Mouse (Mus musculus) forebrain, embryonic 14.5 days (tissue): ENCODE results near the gene Zranb1. TPM values are rescaled to one million over a fixed set of nuclear protein-coding genes. Genes with fewer than 3 reads are reported as not detected.

Experiments used
- ATAC-seq: fragments of 200-750 bp; cut with Nextera tagmentation; 2 replicates; pipeline ENCODE4 v1.8.0; 2017; ENCODE audit warnings: mild to moderate bottlenecking, moderate library complexity
- DNase-seq: peaks from one replicate; pipeline ENCODE4 v3.0.0-alpha.2; 2015; ENCODE audit warnings: low spot score
- H3K27ac ChIP-seq: fragments of 300-500 bp; sonication (generic); 2 replicates; pipeline ENCODE4 v1.5.1; 2014; ENCODE audit warnings: low read depth, mild to moderate bottlenecking, control low read depth, low read length, moderate library complexity
- H3K27me3 ChIP-seq: fragments of 300-500 bp; sonication (generic); replicated peaks from 2 replicates; pipeline ENCODE4 v1.6.1; 2014; ENCODE audit warnings: low read length, control low read depth, mixed read lengths; ENCODE audit not compliant: control insufficient read depth, insufficient read depth
- H3K36me3 ChIP-seq: fragments of 300-500 bp; sonication (generic); 2 replicates; pipeline ENCODE4 v1.6.1; 2014; ENCODE audit warnings: low read length, control low read depth; ENCODE audit not compliant: control insufficient read depth, insufficient read depth
- H3K4me1 ChIP-seq: fragments of 300-500 bp; sonication (generic); 2 replicates; pipeline ENCODE4 v1.6.1; 2014; ENCODE audit warnings: antibody characterized with exemption, low read length, control low read depth; ENCODE audit not compliant: control insufficient read depth, insufficient read depth
- H3K4me2 ChIP-seq: fragments of 300-500 bp; sonication (generic); 2 replicates; pipeline ENCODE4 v1.6.1; 2014; ENCODE audit warnings: mild to moderate bottlenecking, control low read depth, low read length
- H3K4me3 ChIP-seq: fragments of 300-500 bp; sonication (generic); 2 replicates; pipeline ENCODE4 v1.5.1; 2014; ENCODE audit warnings: low read depth, low read length, control low read depth
- H3K9ac ChIP-seq: fragments of 300-500 bp; sonication (generic); 2 replicates; pipeline ENCODE4 v1.6.1; 2014; ENCODE audit warnings: mild to moderate bottlenecking, low read length, control low read depth, moderate library complexity
- H3K9me3 ChIP-seq: fragments of 300-500 bp; sonication (generic); replicated peaks from 2 replicates; pipeline ENCODE4 v1.6.1; 2016; ENCODE audit warnings: low read length, control low read depth, mixed read lengths; ENCODE audit not compliant: control insufficient read depth
- WGBS: fragments of 180-500 bp; shearing (Covaris S2); extraction: QIAGEN DNeasy Blood & Tissue Kit; methylation state at CpG from one replicate; pipeline ENCODE4 v1.1.7; 2014; 5-methylcytosine and 5-hydroxymethylcytosine counted together
- polyA plus RNA-seq: library from polyadenylated mRNA; unstranded; fragments of >200 nt; fragmentation: Nextera tagmentation; extraction: Ambion mirVana; gene quantifications from 2 replicates; pipeline ENCODE4 v1.2.1, GENCODE M21; 2014

Zranb1 gene
- polyA plus RNA-seq, 1 experiment from 2014 or later, result 20.9 TPM

DNA sequence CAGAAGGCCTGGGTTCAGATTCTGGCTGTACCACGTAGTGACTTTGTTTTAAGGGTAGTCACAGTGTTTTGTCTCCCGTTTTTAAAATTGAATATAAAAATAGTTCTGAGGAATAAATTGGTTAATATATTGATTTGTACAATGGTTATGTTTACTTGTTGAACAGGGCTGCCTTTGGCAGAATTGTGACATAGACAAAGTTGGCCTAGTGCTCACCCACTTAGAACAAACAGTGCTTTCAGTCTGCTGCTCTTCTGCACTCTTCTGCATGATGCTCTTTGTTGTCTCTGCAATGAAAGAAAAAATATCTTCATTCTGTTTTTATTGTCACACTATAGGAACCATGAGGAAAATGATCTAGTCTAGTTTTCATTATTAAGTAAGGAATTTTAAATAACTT lies 8.2 kb downstream of the Zranb1 start:
- Histone ChIP-seq H3K36me3 (no peaks in the 10 kb centered on the region), H3K9me3 (no peaks in the 10 kb centered on the region), H3K4me1 (no peaks in the 10 kb centered on the region), H3K27ac (no peak overlapping the region), H3K9ac (no peak overlapping the region), H3K4me2 (no peak overlapping the region), H3K27me3 (no peaks in the 10 kb centered on the region), H3K4me3 (no peak overlapping the region)
- WGBS, result 87% methylated on average over 2 of the region's 2 CpGs
- DNase-seq (no peak), ATAC-seq (no peak)

DNA sequence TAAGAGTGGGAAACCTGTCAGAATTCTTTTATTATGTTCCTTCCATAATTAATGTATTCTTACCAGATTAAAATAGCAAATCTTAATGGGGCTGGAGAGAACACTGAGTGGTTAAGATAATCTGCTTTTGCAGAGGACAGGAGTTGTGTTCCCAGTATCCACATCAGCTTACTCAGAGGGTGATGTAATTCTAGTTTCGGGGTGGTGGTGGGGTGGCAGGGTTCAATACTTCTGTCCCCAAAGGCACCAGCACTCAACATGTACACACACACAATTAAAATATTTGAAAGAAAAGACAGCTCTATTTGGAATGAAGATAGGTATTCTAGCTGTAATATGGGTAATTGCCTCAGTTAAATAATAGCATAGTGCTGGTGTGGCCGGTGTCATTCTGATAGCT lies 9.6 kb downstream of the Zranb1 start:
- Histone ChIP-seq H3K9me3 (no peaks in the 10 kb centered on the region), H3K4me1 (no peaks in the 10 kb centered on the region), H3K36me3 (no peaks in the 10 kb centered on the region), H3K9ac (no peak overlapping the region), H3K4me2 (no peak overlapping the region), H3K27ac (no peak overlapping the region), H3K4me3 (no peak overlapping the region), H3K27me3 (no peaks in the 10 kb centered on the region)
- WGBS, result 82% methylated on average over 2 of the region's 2 CpGs
- DNase-seq (no peak), ATAC-seq (no peak)

DNA sequence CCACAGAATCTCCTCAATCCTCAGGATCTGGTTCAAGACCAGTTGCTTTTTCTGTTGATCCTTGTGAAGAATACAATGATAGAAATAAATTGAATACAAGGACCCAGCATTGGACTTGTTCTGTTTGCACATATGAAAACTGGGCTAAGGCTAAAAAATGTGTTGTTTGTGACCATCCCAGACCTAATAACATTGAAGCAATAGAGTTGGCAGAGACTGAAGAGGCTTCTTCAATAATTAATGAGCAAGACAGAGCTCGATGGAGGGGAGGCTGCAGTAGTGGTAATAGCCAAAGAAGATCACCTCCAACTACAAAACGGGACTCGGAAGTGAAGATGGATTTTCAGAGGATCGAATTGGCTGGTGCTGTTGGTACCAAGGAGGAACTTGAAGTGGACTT lies 19.0 kb downstream of the Zranb1 start:
- no peaks in the 10 kb centered on the region for H3K27me3 ChIP-seq
- no peaks in the 10 kb centered on the region for H3K4me1 ChIP-seq
- no peak overlapping the region for H3K27ac ChIP-seq
- no peaks in the 10 kb centered on the region for H3K9me3 ChIP-seq
- 91% methylated on average over 4 of the region's 4 CpGs for WGBS
- no peaks in the 10 kb centered on the region for H3K36me3 ChIP-seq
- DNase-seq (no peak), ATAC-seq (no peak)
- no peak overlapping the region for H3K9ac ChIP-seq
- H3K4me3 ChIP-seq, result no peak overlapping the region
- no peak overlapping the region for H3K4me2 ChIP-seq

DNA sequence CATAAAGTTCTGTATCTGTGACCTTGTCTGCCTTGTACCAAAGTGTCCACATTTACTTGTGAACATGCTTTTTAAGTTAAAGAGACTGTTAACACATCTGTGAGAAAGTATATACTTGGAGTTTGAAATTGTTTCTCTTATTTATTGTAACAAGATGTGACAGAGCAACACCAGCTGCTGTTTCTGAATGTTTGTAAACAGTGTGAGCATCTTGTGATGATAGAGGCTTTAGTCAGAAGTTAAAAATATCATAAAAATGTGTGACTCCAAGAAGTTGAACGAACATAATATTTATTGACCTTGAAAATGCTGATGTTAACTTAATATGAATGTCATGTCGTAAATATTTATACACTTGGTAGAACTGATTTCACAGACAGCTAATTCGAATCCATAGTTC lies 19.7 kb downstream of the Zranb1 start:
- ATAC-seq (no peak), DNase-seq (no peak)
- Histone ChIP-seq H3K36me3 (no peaks in the 10 kb centered on the region), H3K27me3 (no peaks in the 10 kb centered on the region), H3K4me2 (no peak overlapping the region), H3K9ac (no peak overlapping the region), H3K27ac (no peak overlapping the region), H3K9me3 (no peaks in the 10 kb centered on the region), H3K4me1 (no peaks in the 10 kb centered on the region), H3K4me3 (no peak overlapping the region)
- WGBS, result 92% methylated on average over 3 of the region's 3 CpGs

DNA sequence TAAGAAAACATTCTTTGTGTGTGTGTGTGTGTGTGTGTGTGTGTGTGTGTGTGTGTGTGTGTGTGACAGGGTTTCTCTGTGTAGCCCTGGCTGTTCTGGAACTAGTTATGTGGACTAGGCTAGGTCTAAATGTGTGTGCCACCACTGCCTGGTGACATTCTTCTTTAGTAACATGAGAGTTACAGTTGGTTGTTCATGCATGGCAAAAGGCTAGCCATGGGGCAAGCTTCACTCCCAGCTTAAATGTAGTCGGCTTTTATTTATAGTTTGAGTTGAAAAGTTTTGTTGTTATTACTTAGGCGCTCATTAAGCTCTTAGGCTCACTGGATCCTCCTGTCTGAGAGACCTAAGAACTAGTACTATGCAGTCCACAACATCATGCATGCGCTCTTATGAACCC lies 33.5 kb downstream of the Zranb1 start:
- Histone ChIP-seq H3K4me2 (no peak overlapping the region), H3K4me1 (no peaks in the 10 kb centered on the region), H3K9ac (no peak overlapping the region), H3K27ac (no peak overlapping the region), H3K36me3 (peaks cover 17% of the 10 kb centered on the region; the same call in 1 of the 2 replicates), H3K4me3 (no peak overlapping the region), H3K9me3 (no peaks in the 10 kb centered on the region), H3K27me3 (no peaks in the 10 kb centered on the region)
- WGBS, result 78% methylated on average over 3 of the region's 3 CpGs
- DNase-seq (no peak), ATAC-seq (no peak)

DNA sequence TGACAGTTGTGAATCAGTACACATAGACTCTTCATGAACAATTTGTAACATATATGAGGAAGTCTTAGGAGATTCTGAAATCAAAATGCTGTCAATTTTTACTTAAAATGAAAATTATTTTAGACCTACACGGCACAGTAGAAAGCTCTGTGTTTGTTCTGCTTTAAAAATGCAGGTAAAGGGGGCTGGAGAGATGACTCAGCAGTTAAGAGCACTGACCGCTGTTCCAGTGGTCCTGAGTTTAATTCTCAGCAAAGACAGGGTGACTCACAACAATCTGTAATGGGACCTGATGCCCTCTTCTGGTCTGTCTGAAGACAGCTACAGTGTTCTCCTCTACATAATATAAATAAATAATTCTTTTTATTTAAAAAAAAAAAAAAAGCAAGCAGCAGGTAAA lies 34.8 kb downstream of the Zranb1 start:
- H3K27ac ChIP-seq, result no peak overlapping the region
- no peak overlapping the region for H3K4me2 ChIP-seq
- H3K4me1 ChIP-seq, result no peaks in the 10 kb centered on the region
- no peaks in the 10 kb centered on the region for H3K9me3 ChIP-seq
- H3K36me3 ChIP-seq, result peaks cover 17% of the 10 kb centered on the region; the same call in 1 of the 2 replicates
- ATAC-seq (no peak), DNase-seq (no peak)
- H3K9ac ChIP-seq, result no peak overlapping the region
- H3K4me3 ChIP-seq, result no peak overlapping the region
- 83% methylated on average over 2 of the region's 2 CpGs for WGBS
- H3K27me3 ChIP-seq, result no peaks in the 10 kb centered on the region

DNA sequence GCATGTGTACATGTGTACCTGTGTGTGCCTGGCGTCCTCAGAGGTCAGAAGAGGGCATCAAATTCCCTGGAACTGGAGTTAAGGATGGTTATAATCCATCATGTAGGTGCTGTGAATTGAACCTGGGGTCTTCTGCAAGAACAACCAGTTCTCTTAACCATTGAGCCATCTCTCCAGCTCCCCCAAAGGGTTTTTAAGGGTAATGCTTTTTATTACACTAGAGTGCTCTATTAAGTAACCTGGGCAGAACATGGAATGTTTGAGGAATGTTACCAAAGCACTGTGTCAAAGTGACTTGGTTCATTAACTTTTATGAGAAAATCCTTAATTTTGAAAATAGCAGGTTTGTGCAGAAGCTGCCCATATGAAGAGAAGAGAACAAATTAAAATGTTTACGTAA lies 41.1 kb downstream of the Zranb1 start:
- no peaks in the 10 kb centered on the region for H3K9me3 ChIP-seq
- ATAC-seq (no peak), DNase-seq (no peak)
- 91% methylated on average over 2 of the region's 2 CpGs for WGBS
- H3K4me2 ChIP-seq, result no peak overlapping the region
- no peak overlapping the region for H3K4me3 ChIP-seq
- H3K27ac ChIP-seq, result no peak overlapping the region
- H3K27me3 ChIP-seq, result no peaks in the 10 kb centered on the region
- H3K9ac ChIP-seq, result no peak overlapping the region
- H3K4me1 ChIP-seq, result no peaks in the 10 kb centered on the region
- H3K36me3 ChIP-seq, result peaks cover 18% of the 10 kb centered on the region; the same call in 1 of the 2 replicates

DNA sequence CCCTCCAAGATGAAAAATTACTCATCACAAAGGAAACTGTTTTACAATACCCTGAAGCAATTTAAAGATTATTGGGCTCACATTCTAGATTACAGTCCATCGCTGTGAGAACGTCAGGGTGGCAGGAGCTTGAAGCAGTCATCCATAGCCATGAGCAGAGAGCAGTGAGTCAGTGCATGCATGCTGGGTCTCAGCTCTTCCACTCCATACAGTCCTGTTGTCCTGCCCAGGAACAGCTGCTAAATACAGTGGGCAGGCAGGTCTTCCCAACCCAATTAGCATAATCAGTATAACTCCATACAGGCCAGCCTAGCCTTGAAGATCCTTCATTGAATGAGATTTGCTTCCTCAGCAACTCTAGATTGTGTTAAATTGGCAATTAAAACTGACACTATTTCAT lies 45.1 kb downstream of the Zranb1 start:
- no peak overlapping the region for H3K9ac ChIP-seq
- no peak overlapping the region for H3K4me3 ChIP-seq
- H3K4me1 ChIP-seq, result no peaks in the 10 kb centered on the region
- no peak overlapping the region for H3K27ac ChIP-seq
- H3K27me3 ChIP-seq, result no peaks in the 10 kb centered on the region
- H3K9me3 ChIP-seq, result no peaks in the 10 kb centered on the region
- ATAC-seq, result no peak
- H3K36me3 ChIP-seq, result peaks cover 16% of the 10 kb centered on the region
- H3K4me2 ChIP-seq, result no peak overlapping the region
- no peak for DNase-seq
- 71% methylated on average over 2 of the region's 2 CpGs for WGBS

DNA sequence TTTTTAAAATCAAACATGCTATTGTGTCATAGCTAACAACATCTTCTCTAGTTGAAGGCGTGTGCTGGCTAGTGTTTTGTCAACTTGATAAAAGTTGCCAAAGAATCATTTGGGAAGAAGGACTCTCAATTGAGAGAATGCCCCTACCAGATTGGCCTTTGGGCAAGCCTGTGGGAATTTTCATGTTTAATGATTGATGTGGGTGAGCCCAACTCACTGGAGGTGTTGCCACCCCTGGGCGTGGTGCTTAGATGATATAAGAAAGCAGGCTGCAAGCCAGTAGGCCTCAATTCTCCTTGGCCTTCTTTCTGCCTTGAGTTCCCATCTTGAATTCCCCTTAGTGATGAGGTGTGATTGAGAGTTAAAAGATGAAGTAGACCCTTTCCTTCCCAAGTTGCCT lies 47.0 kb downstream of the Zranb1 start:
- 92% methylated on average over 2 of the region's 2 CpGs for WGBS
- H3K36me3 ChIP-seq, result peaks cover 24% of the 10 kb centered on the region
- H3K27ac ChIP-seq, result no peak overlapping the region
- H3K9ac ChIP-seq, result no peak overlapping the region
- H3K4me1 ChIP-seq, result no peaks in the 10 kb centered on the region
- H3K4me2 ChIP-seq, result no peak overlapping the region
- no peak overlapping the region for H3K4me3 ChIP-seq
- H3K27me3 ChIP-seq, result no peaks in the 10 kb centered on the region
- no peak for DNase-seq
- no peak for ATAC-seq
- no peaks in the 10 kb centered on the region for H3K9me3 ChIP-seq
